Mouse (Mus musculus): ENCODE results near the gene Pard3. TPM values are rescaled to one million over a fixed set of nuclear protein-coding genes. Genes with fewer than 3 reads are reported as not detected.

Pard3 gene
- polyA plus RNA-seq, 1 experiment from 2014 or later, result 17.3 TPM

GRCm38 (mm10) chr8:127525673-127526072, 462.0 kb downstream of the Pard3 start:
- no peak overlapping the region for H3K9ac ChIP-seq (ENCODE audit: low read depth, low read length)
- no peak overlapping the region for H3K4me2 ChIP-seq (ENCODE audit: low read depth, low read length)
- no peaks in the 10 kb centered on the region for H3K36me3 ChIP-seq (ENCODE audit: control insufficient read depth, insufficient read depth, low read length)
- no peak for ATAC-seq
- H3K4me3 ChIP-seq (ENCODE audit: low read length), result no peak overlapping the region
- no peaks in the 10 kb centered on the region for H3K4me1 ChIP-seq (ENCODE audit: control insufficient read depth, insufficient read depth, low read length)
- H3K27ac ChIP-seq (ENCODE audit: low read length), result no peak overlapping the region
- no peaks in the 10 kb centered on the region for H3K27me3 ChIP-seq (replicated peaks; ENCODE audit: control insufficient read depth, insufficient read depth, low read length)
- 84% methylated on average over 4 of the region's 4 CpGs for WGBS
- no peaks in the 10 kb centered on the region for H3K9me3 ChIP-seq (ENCODE audit: control insufficient read depth, low read length)

GRCm38 (mm10) chr8:127528315-127528714, 464.6 kb downstream of the Pard3 start:
- Histone ChIP-seq H3K4me1 (ENCODE audit: control insufficient read depth, insufficient read depth, low read length) (no peaks in the 10 kb centered on the region), H3K9ac (ENCODE audit: low read depth, low read length) (no peak overlapping the region), H3K9me3 (ENCODE audit: control insufficient read depth, low read length) (no peaks in the 10 kb centered on the region), H3K4me3 (ENCODE audit: low read length) (no peak overlapping the region), H3K4me2 (ENCODE audit: low read depth, low read length) (no peak overlapping the region), H3K36me3 (ENCODE audit: control insufficient read depth, insufficient read depth, low read length) (no peaks in the 10 kb centered on the region), H3K27ac (ENCODE audit: low read length) (no peak overlapping the region), H3K27me3 (replicated peaks; ENCODE audit: control insufficient read depth, insufficient read depth, low read length) (no peaks in the 10 kb centered on the region)
- ATAC-seq, result no peak
- WGBS, result 93% methylated on average over 2 of the region's 2 CpGs

GRCm38 (mm10) chr8:127529746-127530145, 466.1 kb downstream of the Pard3 start:
- Histone ChIP-seq H3K4me2 (ENCODE audit: low read depth, low read length) (no peak overlapping the region), H3K4me1 (ENCODE audit: control insufficient read depth, insufficient read depth, low read length) (no peaks in the 10 kb centered on the region), H3K27ac (ENCODE audit: low read length) (no peak overlapping the region), H3K4me3 (ENCODE audit: low read length) (no peak overlapping the region), H3K9ac (ENCODE audit: low read depth, low read length) (no peak overlapping the region), H3K36me3 (ENCODE audit: control insufficient read depth, insufficient read depth, low read length) (no peaks in the 10 kb centered on the region), H3K9me3 (ENCODE audit: control insufficient read depth, low read length) (no peaks in the 10 kb centered on the region), H3K27me3 (replicated peaks; ENCODE audit: control insufficient read depth, insufficient read depth, low read length) (no peaks in the 10 kb centered on the region)
- WGBS, result 87% methylated on average over 2 of the region's 2 CpGs
- no peak for ATAC-seq

GRCm38 (mm10) chr8:127531866-127532265, 468.2 kb downstream of the Pard3 start:
- WGBS, result 77% methylated on average over 3 of the region's 3 CpGs
- H3K4me2 ChIP-seq (ENCODE audit: low read depth, low read length), result no peak overlapping the region

GRCm38 (mm10) chr8:127534789-127535188, 471.1 kb downstream of the Pard3 start:
- ATAC-seq, result no peak
- 71% methylated on average over 3 of the region's 3 CpGs for WGBS

More at GRCm38 (mm10) chr8:127531866-127532265, 468.2 kb downstream of the Pard3 start:
- Histone ChIP-seq H3K4me3 (ENCODE audit: low read length) (no peak overlapping the region), H3K27ac (ENCODE audit: low read length) (no peak overlapping the region), H3K36me3 (ENCODE audit: control insufficient read depth, insufficient read depth, low read length) (no peaks in the 10 kb centered on the region), H3K9me3 (ENCODE audit: control insufficient read depth, low read length) (no peaks in the 10 kb centered on the region), H3K27me3 (replicated peaks; ENCODE audit: control insufficient read depth, insufficient read depth, low read length) (no peaks in the 10 kb centered on the region), H3K4me1 (ENCODE audit: control insufficient read depth, insufficient read depth, low read length) (no peaks in the 10 kb centered on the region), H3K9ac (ENCODE audit: low read depth, low read length) (no peak overlapping the region)
- no peak for ATAC-seq

GRCm38 (mm10) chr8:127535192-127535845, 471.6 kb downstream of the Pard3 start:
- Histone ChIP-seq H3K4me1 (ENCODE audit: control insufficient read depth, insufficient read depth, low read length) (no peaks in the 10 kb centered on the region), H3K9ac (ENCODE audit: low read depth, low read length) (no peak overlapping the region), H3K27ac (ENCODE audit: low read length) (no peak overlapping the region), H3K4me2 (ENCODE audit: low read depth, low read length) (no peak overlapping the region), H3K27me3 (replicated peaks; ENCODE audit: control insufficient read depth, insufficient read depth, low read length) (no peaks in the 10 kb centered on the region), H3K4me3 (ENCODE audit: low read length) (no peak overlapping the region), H3K9me3 (ENCODE audit: control insufficient read depth, low read length) (no peaks in the 10 kb centered on the region), H3K36me3 (ENCODE audit: control insufficient read depth, insufficient read depth, low read length) (no peaks in the 10 kb centered on the region)
- 78% methylated on average over 8 of the region's 8 CpGs for WGBS
- no peak for ATAC-seq

More at GRCm38 (mm10) chr8:127534789-127535188, 471.1 kb downstream of the Pard3 start:
- H3K4me1 ChIP-seq (ENCODE audit: control insufficient read depth, insufficient read depth, low read length), result no peaks in the 10 kb centered on the region
- no peak overlapping the region for H3K4me2 ChIP-seq (ENCODE audit: low read depth, low read length)
- H3K36me3 ChIP-seq (ENCODE audit: control insufficient read depth, insufficient read depth, low read length), result no peaks in the 10 kb centered on the region
- no peak overlapping the region for H3K27ac ChIP-seq (ENCODE audit: low read length)
- H3K9me3 ChIP-seq (ENCODE audit: control insufficient read depth, low read length), result no peaks in the 10 kb centered on the region
- no peak overlapping the region for H3K4me3 ChIP-seq (ENCODE audit: low read length)
- H3K9ac ChIP-seq (ENCODE audit: low read depth, low read length), result no peak overlapping the region
- H3K27me3 ChIP-seq (replicated peaks; ENCODE audit: control insufficient read depth, insufficient read depth, low read length), result no peaks in the 10 kb centered on the region

- Histone ChIP-seq H3K4me2 (ENCODE audit: low read depth, low read length) (no peak overlapping the region), H3K9ac (ENCODE audit: low read depth, low read length) (no peak overlapping the region), H3K27me3 (replicated peaks; ENCODE audit: control insufficient read depth, insufficient read depth, low read length) (no peaks in the 10 kb centered on the region), H3K4me3 (ENCODE audit: low read length) (no peak overlapping the region), H3K9me3 (ENCODE audit: control insufficient read depth, low read length) (no peaks in the 10 kb centered on the region), H3K27ac (ENCODE audit: low read length) (no peak overlapping the region), H3K4me1 (ENCODE audit: control insufficient read depth, insufficient read depth, low read length) (no peaks in the 10 kb centered on the region), H3K36me3 (ENCODE audit: control insufficient read depth, insufficient read depth, low read length) (no peaks in the 10 kb centered on the region)
- ATAC-seq, result no peak
- WGBS, result 94% methylated on average over 1 of the region's 1 CpGs
Measured at GRCm38 (mm10) chr8:127535846-127536220, 472.1 kb downstream of the Pard3 start.

- Histone ChIP-seq H3K27ac (ENCODE audit: low read length) (no peak overlapping the region), H3K4me2 (ENCODE audit: low read depth, low read length) (no peak overlapping the region), H3K4me1 (ENCODE audit: control insufficient read depth, insufficient read depth, low read length) (no peaks in the 10 kb centered on the region), H3K4me3 (ENCODE audit: low read length) (no peak overlapping the region), H3K9me3 (ENCODE audit: control insufficient read depth, low read length) (no peaks in the 10 kb centered on the region), H3K36me3 (ENCODE audit: control insufficient read depth, insufficient read depth, low read length) (no peaks in the 10 kb centered on the region), H3K9ac (ENCODE audit: low read depth, low read length) (no peak overlapping the region), H3K27me3 (replicated peaks; ENCODE audit: control insufficient read depth, insufficient read depth, low read length) (no peaks in the 10 kb centered on the region)
- 85% methylated on average over 3 of the region's 3 CpGs for WGBS
- no peak for ATAC-seq
Measured at GRCm38 (mm10) chr8:127539803-127540202, 476.1 kb downstream of the Pard3 start.

GRCm38 (mm10) chr8:127540273-127540672, 476.6 kb downstream of the Pard3 start:
- no peaks in the 10 kb centered on the region for H3K27me3 ChIP-seq (replicated peaks; ENCODE audit: control insufficient read depth, insufficient read depth, low read length)
- no peaks in the 10 kb centered on the region for H3K9me3 ChIP-seq (ENCODE audit: control insufficient read depth, low read length)
- no peak overlapping the region for H3K9ac ChIP-seq (ENCODE audit: low read depth, low read length)
- H3K4me1 ChIP-seq (ENCODE audit: control insufficient read depth, insufficient read depth, low read length), result no peaks in the 10 kb centered on the region
- ATAC-seq, result no peak
- H3K36me3 ChIP-seq (ENCODE audit: control insufficient read depth, insufficient read depth, low read length), result no peaks in the 10 kb centered on the region
- 90% methylated on average over 3 of the region's 3 CpGs for WGBS
- H3K4me3 ChIP-seq (ENCODE audit: low read length), result no peak overlapping the region
- no peak overlapping the region for H3K27ac ChIP-seq (ENCODE audit: low read length)
- H3K4me2 ChIP-seq (ENCODE audit: low read depth, low read length), result no peak overlapping the region

- Histone ChIP-seq H3K36me3 (ENCODE audit: control insufficient read depth, insufficient read depth, low read length) (no peaks in the 10 kb centered on the region), H3K9ac (ENCODE audit: low read depth, low read length) (no peak overlapping the region), H3K4me3 (ENCODE audit: low read length) (no peak overlapping the region), H3K27me3 (replicated peaks; ENCODE audit: control insufficient read depth, insufficient read depth, low read length) (no peaks in the 10 kb centered on the region), H3K9me3 (ENCODE audit: control insufficient read depth, low read length) (no peaks in the 10 kb centered on the region), H3K27ac (ENCODE audit: low read length) (no peak overlapping the region), H3K4me1 (ENCODE audit: control insufficient read depth, insufficient read depth, low read length) (no peaks in the 10 kb centered on the region), H3K4me2 (ENCODE audit: low read depth, low read length) (no peak overlapping the region)
- WGBS, result 79% methylated on average over 2 of the region's 2 CpGs
- ATAC-seq, result no peak
Measured at GRCm38 (mm10) chr8:127542162-127542561, 478.5 kb downstream of the Pard3 start.

Data from intestine, embryonic 16.5 days (tissue).